Mouse (Mus musculus) heart, embryonic 12.5 days (tissue): ENCODE measurements around the gene Gnb1. TPM values are rescaled to one million over a fixed set of nuclear protein-coding genes. Genes with fewer than 3 reads are reported as not detected.

Experiments used
- ATAC-seq: fragments of 200-750 bp; cut with Nextera tagmentation; 2 replicates; pipeline ENCODE4 v1.8.0; 2017; ENCODE audit warnings: moderate TSS enrichment, moderate library complexity; ENCODE audit not compliant: insufficient number of reproducible peaks, low FRiP score
- H3K27ac ChIP-seq: fragments of 300-500 bp; sonication (generic); 2 replicates; pipeline ENCODE4 v1.5.1; 2016; ENCODE audit warnings: mild to moderate bottlenecking, moderate library complexity; ENCODE audit not compliant: poor library complexity, severe bottlenecking
- H3K27me3 ChIP-seq: fragments of 300-500 bp; sonication (generic); replicated peaks from 2 replicates; pipeline ENCODE4 v1.6.1; 2016; ENCODE audit warnings: mild to moderate bottlenecking, moderate library complexity
- H3K36me3 ChIP-seq: fragments of 300-500 bp; sonication (generic); 2 replicates; pipeline ENCODE4 v1.6.1; 2016; ENCODE audit warnings: mild to moderate bottlenecking, moderate library complexity
- H3K4me1 ChIP-seq: fragments of 300-500 bp; sonication (generic); replicated peaks from 2 replicates; pipeline ENCODE4 v1.6.1; 2016; ENCODE audit warnings: mild to moderate bottlenecking
- H3K4me2 ChIP-seq: fragments of 300-500 bp; sonication (generic); 2 replicates; pipeline ENCODE4 v1.6.1; 2016; ENCODE audit warnings: mild to moderate bottlenecking, moderate library complexity
- H3K4me3 ChIP-seq: fragments of 300-500 bp; sonication (generic); 2 replicates; pipeline ENCODE4 v1.5.1; 2016; ENCODE audit warnings: mild to moderate bottlenecking
- H3K9ac ChIP-seq: fragments of 300-500 bp; sonication (generic); 2 replicates; pipeline ENCODE4 v1.6.1; 2016; ENCODE audit warnings: mild to moderate bottlenecking, moderate library complexity
- H3K9me3 ChIP-seq: fragments of 300-500 bp; sonication (generic); replicated peaks from 2 replicates; pipeline ENCODE4 v1.6.1; 2016; ENCODE audit warnings: mild to moderate bottlenecking, moderate library complexity
- WGBS: fragments of 180-500 bp; shearing (Covaris S2); methylation state at CpG from one replicate; pipeline ENCODE4 v1.1.7; 2016; 5-methylcytosine and 5-hydroxymethylcytosine counted together
- polyA plus RNA-seq: library from polyadenylated mRNA; unstranded; fragments of >200 nt; fragmentation: Nextera tagmentation; extraction: Ambion mirVana; gene quantifications from 2 replicates; pipeline ENCODE4 v1.2.1, GENCODE M21; 2016

The Gnb1 gene
- polyA plus RNA-seq, 1 experiment from 2014 or later, result 394 TPM

DNA sequence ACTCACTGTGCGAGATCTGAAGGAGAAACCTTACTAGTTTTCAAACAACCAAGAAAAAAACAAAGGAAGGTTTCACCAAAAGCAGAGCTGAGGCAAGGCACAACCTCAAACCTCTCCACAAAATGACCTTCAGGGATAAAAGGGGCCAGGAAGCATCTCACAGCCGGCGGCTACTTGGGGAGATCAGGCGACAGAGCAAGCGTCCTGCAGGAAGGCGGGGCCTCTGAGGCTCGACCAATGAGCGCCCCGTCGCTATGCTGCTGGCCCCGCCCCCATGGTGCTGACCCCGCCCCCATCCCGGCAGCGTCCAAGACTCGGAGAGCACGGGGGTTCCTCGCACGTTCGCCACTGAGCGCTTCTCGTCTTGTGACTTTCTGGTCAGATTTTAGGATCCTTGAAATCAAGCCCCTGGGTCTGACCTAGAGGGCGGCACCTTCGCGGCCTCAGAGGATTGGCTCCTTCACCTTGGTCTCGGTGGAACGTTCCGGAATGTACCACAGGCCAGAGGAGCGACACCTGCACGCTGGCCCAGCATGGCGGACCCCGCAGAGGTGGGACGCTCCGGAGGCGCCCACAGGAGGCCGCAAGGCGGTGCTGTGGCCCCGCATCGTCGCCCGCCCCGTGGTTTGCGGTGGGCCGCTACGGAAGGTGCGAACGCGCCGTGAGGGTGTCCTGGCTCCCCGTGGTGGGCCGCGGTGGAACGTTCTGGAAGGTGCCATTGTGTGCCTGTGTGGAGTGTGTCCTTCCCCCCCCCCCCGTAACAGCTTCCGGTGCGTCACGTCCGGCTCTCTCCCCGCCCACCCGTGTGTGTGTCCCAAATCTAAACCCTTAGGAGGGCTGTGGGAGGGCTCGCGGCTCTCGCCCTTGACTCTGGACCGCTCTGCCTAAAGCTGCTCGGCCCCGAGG lies 110.2 kb downstream of the Gnb1 start, which contains the start of gene Slc35e2:
Gene Slc35e2 (plus strand): TSS at position 326 of the 906 bp plus-strand sequence.
- peak within 1 kb of the TSS; percentile 93 for H3K4me2 ChIP-seq
- WGBS, result under 1% methylated on average over 65 of the region's 65 CpGs
- H3K4me3 ChIP-seq, result peak within 1 kb of the TSS; percentile 83
- ATAC-seq, result peak; percentile 97
- peaks cover 10% of the 10 kb centered on the region for H3K4me1 ChIP-seq
- H3K36me3 ChIP-seq, result peaks cover 25% of the 10 kb centered on the region
- H3K27ac ChIP-seq, result peak within 1 kb of the TSS; percentile 99
- peak within 1 kb of the TSS; percentile 95 for H3K9ac ChIP-seq
- no peaks in the 10 kb centered on the region for H3K27me3 ChIP-seq
- no peaks in the 10 kb centered on the region for H3K9me3 ChIP-seq

- Histone ChIP-seq H3K4me1 (peaks cover 10% of the 10 kb centered on the region), H3K4me2 (peak overlapping the region; percentile 93), H3K36me3 (peaks cover 28% of the 10 kb centered on the region), H3K27me3 (no peaks in the 10 kb centered on the region), H3K4me3 (peak overlapping the region; percentile 83), H3K9me3 (no peaks in the 10 kb centered on the region), H3K27ac (peak overlapping the region; percentile 99), H3K9ac (peak overlapping the region; percentile 95)
- 2% methylated on average over 31 of the region's 31 CpGs for WGBS
- ATAC-seq, result peak; percentile 19
These were observed 110.9 kb downstream of the Gnb1 start for GRCm38 (mm10) chr4:155601997-155602456.

DNA sequence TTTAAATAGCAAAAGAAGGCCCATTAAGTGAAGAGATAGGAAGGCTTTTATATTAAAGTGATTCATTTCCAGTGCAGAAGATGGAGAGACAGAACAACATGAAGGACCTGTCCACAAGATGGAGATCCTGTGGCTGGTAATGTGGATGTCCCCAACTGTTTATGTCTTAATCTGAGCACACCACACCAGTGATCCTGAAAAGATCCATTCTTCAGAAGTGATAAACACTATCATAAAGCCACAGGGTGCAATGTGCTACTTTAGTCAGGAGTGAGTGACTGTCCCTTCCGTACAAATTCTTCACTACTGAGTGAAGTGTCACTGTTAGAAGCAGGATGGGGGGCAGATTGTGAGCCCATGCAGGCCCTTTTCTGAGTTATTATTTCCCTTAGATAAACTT lies 111.6 kb downstream of the Gnb1 start:
- Histone ChIP-seq H3K27ac (no peak overlapping the region), H3K27me3 (no peaks in the 10 kb centered on the region), H3K4me1 (peaks cover 10% of the 10 kb centered on the region), H3K36me3 (peaks cover 28% of the 10 kb centered on the region), H3K4me3 (peak overlapping the region; percentile 83), H3K9me3 (no peaks in the 10 kb centered on the region), H3K4me2 (peak overlapping the region; percentile 93), H3K9ac (peak overlapping the region; percentile 95; the same call in 1 of the 2 replicates)
- 75% methylated on average over 1 of the region's 1 CpGs for WGBS
- no peak for ATAC-seq

- ATAC-seq, result no peak
These were observed 112.6 kb downstream of the Gnb1 start for GRCm38 (mm10) chr4:155603801-155604200.

GRCm38 (mm10) chr4:155605132-155605531 lies 114.0 kb downstream of the Gnb1 start:
- H3K9ac ChIP-seq, result no peak overlapping the region
- no peak overlapping the region for H3K4me2 ChIP-seq
- peaks cover 10% of the 10 kb centered on the region for H3K4me1 ChIP-seq
- H3K4me3 ChIP-seq, result no peak overlapping the region
- H3K36me3 ChIP-seq, result peaks cover 34% of the 10 kb centered on the region
- 86% methylated on average over 4 of the region's 4 CpGs for WGBS
- no peaks in the 10 kb centered on the region for H3K9me3 ChIP-seq
- no peak for ATAC-seq
- no peaks in the 10 kb centered on the region for H3K27me3 ChIP-seq
- no peak overlapping the region for H3K27ac ChIP-seq

More at GRCm38 (mm10) chr4:155603801-155604200, 112.6 kb downstream of the Gnb1 start:
- Histone ChIP-seq H3K4me1 (peaks cover 10% of the 10 kb centered on the region), H3K9me3 (no peaks in the 10 kb centered on the region), H3K27ac (no peak overlapping the region), H3K27me3 (no peaks in the 10 kb centered on the region), H3K4me2 (no peak overlapping the region), H3K4me3 (no peak overlapping the region), H3K36me3 (peaks cover 28% of the 10 kb centered on the region), H3K9ac (no peak overlapping the region)
- 91% methylated on average over 6 of the region's 6 CpGs for WGBS

GRCm38 (mm10) chr4:155606825-155607224 lies 115.7 kb downstream of the Gnb1 start:
- WGBS, result 93% methylated on average over 2 of the region's 2 CpGs
- H3K4me3 ChIP-seq, result no peak overlapping the region
- H3K36me3 ChIP-seq, result peaks cover 48% of the 10 kb centered on the region
- peaks cover 10% of the 10 kb centered on the region for H3K4me1 ChIP-seq
- no peaks in the 10 kb centered on the region for H3K27me3 ChIP-seq
- H3K27ac ChIP-seq, result no peak overlapping the region
- no peak for ATAC-seq
- H3K4me2 ChIP-seq, result no peak overlapping the region
- H3K9ac ChIP-seq, result no peak overlapping the region
- H3K9me3 ChIP-seq, result no peaks in the 10 kb centered on the region

Other genes starting within 250 kb of the Gnb1 start
- gene Faap20, start 241.6 kb upstream of the Gnb1 start, polyA plus RNA-seq, result 61.0 and 65.1 TPM in 2 replicates
- gene Prkcz, start 130.0 kb upstream of the Gnb1 start, polyA plus RNA-seq, result 6.9 and 8.3 TPM in 2 replicates
- gene Gabrd, start 93.2 kb upstream of the Gnb1 start, polyA plus RNA-seq, result not detected in 2 replicates
- 0.87 and 1.3 TPM in 2 replicates for gene Cfap74, start 82.2 kb upstream of the Gnb1 start, polyA plus RNA-seq
- not detected in 2 replicates for gene Tmem52, start 22.2 kb upstream of the Gnb1 start, polyA plus RNA-seq
- 52.0 and 52.5 TPM in 2 replicates for gene Nadk, start 71.0 kb downstream of the Gnb1 start, polyA plus RNA-seq
- gene Slc35e2, start 110.1 kb downstream of the Gnb1 start, polyA plus RNA-seq, result 8.9 and 9.1 TPM in 2 replicates
- gene Cdk11b, start 133.5 kb downstream of the Gnb1 start, polyA plus RNA-seq, result 51.8 and 52.3 TPM in 2 replicates
- not detected in 2 replicates for gene Gm10563, start 154.0 kb downstream of the Gnb1 start, polyA plus RNA-seq
- gene Mmp23, start 162.0 kb downstream of the Gnb1 start, polyA plus RNA-seq, result 72.0 and 75.7 TPM in 2 replicates
- gene Mib2, start 177.8 kb downstream of the Gnb1 start, polyA plus RNA-seq, result 21.7 and 22.4 TPM in 2 replicates
- gene Fndc10, start 203.0 kb downstream of the Gnb1 start, polyA plus RNA-seq, result 5.2 and 5.5 TPM in 2 replicates
- gene Ssu72, start 213.4 kb downstream of the Gnb1 start, polyA plus RNA-seq, result 111 and 116 TPM in 2 replicates
- 0.63 and 0.67 TPM in 2 replicates for gene Tmem240, start 243.4 kb downstream of the Gnb1 start, polyA plus RNA-seq